Mouse (Mus musculus): ENCODE data around the gene BC005537.

The BC005537 gene

GRCm38 (mm10) chr13:24841702-24842101, 40.2 kb downstream of the BC005537 start:
- no peak for DNase-seq (ENCODE audit: low spot score in 2 of 2)

GRCm38 (mm10) chr13:24844983-24845955, 43.8 kb downstream of the BC005537 start, which contains the start of gene D130043K22Rik:
D130043K22Rik (plus strand) TSS chr13:24845135.
- DNase-seq (ENCODE audit: low spot score in 2 of 2), result peak; percentile 37 to 69

- DNase-seq (ENCODE audit: low spot score in 2 of 2), result no peak
Observed at GRCm38 (mm10) chr13:24849318-24849717, 47.9 kb downstream of the BC005537 start.

DNA sequence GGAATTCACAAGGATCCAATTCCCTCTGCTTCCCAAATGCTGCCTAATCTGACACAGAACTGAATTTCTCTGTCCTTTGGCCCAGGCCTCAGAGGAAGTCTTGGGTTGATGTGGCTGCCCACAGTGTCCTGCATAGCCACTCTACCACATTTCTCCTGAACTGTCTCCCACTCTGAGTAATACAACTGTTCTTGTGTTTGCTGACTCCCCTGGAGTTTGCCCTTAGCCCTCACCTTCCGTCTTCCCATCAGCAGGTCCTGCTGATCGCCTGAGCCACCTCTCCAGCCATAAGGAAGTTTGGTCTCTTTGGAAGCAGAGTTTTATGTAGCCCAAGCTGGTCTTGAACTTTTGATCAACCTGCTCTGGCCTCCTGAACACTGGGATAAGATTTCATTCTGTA, 50.5 kb downstream of the BC005537 start:
- no peak for DNase-seq (ENCODE audit: low spot score in 2 of 2)

DNA sequence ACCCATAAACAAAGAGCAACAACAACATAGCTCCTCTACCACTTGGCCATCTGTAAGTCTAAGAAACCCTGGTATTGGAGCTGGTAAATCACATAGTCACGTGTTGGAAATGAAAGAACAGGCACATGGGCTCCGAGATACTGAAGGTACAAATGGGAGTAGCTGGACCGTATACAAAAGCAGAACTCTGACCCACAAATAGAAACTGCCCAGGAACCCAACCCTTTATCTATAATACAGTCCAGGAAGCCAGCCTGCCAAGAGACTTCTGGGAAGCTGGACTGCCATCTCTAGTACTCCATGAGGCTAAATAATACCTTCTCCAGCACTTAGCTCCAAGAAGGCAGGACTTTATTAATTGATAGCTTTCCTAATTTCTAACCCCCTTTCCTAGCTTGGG, 51.1 kb downstream of the BC005537 start:
- DNase-seq (ENCODE audit: low spot score in 2 of 2), result no peak

GRCm38 (mm10) chr13:24859115-24859514, 57.7 kb downstream of the BC005537 start:
- DNase-seq (ENCODE audit: low spot score in 2 of 2), result no peak

DNA sequence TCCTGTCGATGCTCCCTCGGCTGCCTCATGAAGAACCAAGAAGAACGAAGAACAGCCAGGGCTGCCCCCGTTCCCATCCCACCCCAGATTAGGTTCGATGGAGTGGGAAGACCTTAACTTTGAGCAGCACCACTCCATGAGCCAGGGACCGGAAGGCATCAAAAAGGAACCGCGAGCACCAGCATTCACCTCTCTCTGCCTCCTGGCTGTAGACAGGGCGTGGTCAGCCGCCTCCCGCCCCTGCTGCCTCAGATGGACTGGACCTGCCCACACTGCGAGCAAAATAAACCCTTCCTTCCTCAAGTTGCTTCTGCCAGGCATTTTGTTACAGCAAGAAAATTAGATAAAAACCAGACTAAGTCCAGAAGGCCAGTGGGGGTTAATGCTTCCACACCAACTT, 59.6 kb downstream of the BC005537 start:
- DNase-seq (ENCODE audit: low spot score in 2 of 2), result no peak

DNA sequence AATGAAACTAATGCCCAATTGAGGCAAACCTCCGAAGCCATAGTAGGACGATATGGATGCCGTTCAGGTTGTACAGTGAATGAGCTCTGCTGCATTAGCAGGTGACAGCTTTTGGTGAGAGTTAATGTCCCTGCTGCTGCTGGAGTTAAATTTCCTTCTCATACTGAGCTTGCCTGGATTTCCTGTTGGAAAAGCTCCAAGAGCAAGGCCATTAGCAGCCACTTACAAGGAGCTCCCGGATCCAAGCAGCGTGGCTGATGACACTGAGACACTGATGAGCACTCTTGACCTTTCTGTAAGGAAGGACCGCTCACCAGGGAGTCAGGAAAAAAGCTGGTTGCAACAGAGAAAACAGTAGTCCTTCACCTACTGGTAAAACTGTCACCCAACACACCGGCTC, 60.6 kb downstream of the BC005537 start:
- DNase-seq (ENCODE audit: low spot score in 2 of 2), result no peak

GRCm38 (mm10) chr13:24862520-24862919, 61.1 kb downstream of the BC005537 start:
- DNase-seq (ENCODE audit: low spot score in 2 of 2), result peak in 1 of 2 experiments; percentile 28
